Mouse (Mus musculus): ENCODE data around the gene Ddr2.

The Ddr2 gene

DNA sequence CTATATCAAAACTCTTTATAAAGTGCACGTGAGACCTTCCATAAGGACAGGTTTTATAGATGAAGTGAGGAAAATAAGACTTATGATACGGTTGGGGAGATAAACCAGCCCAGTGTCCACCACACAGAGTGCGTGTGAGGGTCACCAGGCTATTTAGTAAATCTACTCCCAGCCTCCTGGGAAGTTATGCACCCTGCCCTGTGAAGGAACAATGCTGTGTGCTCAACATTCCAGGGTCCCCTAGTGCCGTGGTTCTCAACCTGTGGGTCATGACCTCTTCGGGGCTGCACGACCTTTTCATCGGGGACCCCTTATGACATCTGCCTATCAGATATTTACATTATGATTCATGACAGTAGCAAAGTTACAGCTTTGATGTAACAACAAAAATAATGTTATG lies 162.3 kb downstream of the Ddr2 start:
- DNase-seq (ENCODE audit: low spot score), result no peak

- DNase-seq (ENCODE audit: low spot score), result no peak
Measured at GRCm38 (mm10) chr1:169947654-169948053, 162.9 kb downstream of the Ddr2 start.

DNA sequence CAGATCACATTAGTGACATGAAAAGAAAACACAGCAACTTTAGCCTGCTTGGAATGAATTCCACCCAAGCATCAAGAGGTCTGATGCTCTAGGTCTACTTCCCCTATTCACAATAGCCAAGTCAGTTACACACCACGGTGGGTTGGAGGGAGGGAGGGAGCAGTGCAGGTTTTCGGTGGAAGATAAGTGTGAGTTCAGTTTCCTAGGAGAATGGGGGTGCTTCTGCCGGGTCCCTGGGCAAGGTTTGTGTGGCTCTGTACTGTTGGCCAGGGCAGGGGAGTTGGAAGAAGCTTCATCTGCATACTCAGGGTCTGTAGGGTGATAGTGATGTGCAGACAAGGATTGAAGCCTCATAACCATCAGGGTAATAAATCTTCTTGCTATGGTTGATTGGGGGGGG lies 164.6 kb downstream of the Ddr2 start:
- no peak for DNase-seq (ENCODE audit: low spot score)

DNA sequence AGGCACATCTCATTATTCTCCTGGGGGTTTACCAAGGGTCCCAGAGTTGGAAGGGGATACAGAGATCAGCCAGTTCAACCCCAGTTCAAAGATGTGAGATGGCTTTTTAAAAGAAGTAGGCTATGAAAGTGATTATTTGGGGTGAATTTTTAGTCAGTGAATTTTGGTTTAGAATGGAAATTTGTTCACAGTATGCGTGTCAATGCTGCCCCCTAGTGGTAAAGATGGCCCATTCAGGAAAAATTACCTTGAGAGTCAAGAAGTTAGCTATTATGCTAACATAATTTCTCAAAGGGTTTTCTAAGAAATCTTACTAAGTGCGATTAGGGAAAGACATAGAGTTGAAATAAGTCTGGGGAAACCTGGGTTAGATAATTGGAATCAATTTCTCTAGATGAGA lies 171.2 kb downstream of the Ddr2 start:
- DNase-seq (ENCODE audit: low spot score), result peak; percentile 71

GRCm38 (mm10) chr1:169934005-169934725 lies 176.4 kb downstream of the Ddr2 start:
- DNase-seq (ENCODE audit: low spot score), result peak; percentile 40

DNA sequence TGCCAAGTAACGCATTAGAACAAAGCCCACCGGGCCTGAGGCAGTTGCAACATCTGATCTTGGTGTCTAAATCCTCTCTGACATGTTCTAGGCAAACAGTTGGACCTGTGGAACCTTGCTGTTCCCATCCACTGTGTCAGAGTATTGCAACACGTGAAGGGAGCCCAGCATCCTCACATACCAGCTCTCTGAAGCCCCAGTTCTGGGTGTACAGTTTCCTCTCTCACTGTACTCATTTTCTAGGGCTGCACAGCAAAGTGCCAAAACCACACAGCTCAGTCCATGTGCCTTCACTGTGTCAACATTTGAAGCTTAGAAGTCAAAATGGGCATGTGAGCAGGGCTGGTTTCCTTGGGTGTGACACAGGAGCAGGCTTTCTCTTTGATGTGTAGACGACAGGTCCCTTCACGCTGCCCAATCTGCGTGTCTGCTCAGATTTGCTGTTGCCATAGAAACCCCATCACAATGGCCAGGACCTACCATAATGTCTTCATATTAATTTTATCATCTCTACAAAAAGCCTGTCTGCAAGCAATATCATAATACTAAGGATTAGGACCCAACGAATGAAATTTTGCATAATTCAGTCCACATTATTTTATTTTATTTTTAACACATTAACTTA lies 178.3 kb downstream of the Ddr2 start:
- no peak for DNase-seq (ENCODE audit: low spot score)

DNA sequence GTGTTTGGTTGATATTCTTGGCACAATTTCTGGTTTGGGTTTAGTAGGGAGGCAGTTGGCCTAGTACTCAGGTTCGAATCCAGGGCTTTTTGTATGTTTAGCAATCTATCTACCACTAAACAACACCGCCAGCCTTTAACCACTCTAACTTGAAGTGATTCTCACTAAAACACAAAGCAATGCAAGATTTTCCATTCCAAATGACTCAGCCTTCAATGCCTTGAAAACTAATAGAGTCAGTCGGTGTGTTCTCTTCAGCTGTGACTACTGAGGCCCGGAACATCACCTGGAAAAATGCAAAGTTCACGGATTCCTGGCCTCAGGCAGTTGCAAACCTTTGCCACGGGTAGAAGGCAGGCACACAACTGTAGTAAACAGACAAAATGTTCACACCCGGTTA lies 178.9 kb downstream of the Ddr2 start:
- DNase-seq (ENCODE audit: low spot score), result no peak

DNA sequence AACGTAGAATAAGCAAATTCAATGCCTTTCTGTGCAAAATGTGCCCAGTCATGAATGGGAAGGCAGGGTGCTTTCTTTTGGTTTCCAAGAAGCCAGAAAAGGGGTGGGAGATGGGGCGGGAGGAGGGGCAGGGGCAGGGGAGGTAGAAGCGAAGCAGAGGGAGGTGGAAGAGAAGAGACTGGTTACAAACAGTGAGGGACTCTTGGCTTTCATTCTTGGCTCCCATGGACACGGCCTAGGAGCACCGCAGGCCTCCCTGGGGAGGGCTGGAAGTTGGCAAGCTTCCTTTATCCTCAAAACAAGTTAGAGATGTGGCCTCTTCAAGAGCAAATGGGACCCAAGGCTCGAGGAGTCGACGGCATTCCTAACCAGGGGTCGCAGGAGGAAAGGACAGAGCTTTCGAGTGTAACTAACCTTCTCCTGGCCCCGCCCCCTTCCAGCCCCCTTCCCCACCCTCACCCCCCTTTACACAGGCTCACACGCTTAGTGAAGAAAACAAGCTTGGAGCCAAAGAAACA lies 182.0 kb downstream of the Ddr2 start, which contains the start of gene Ccdc190:
TSS of gene Ccdc190 (plus strand) at position 195 of the 518 bp plus-strand sequence.
- DNase-seq (ENCODE audit: low spot score), result no peak

GRCm38 (mm10) chr1:169927753-169928369 lies 182.7 kb downstream of the Ddr2 start:
- no peak for DNase-seq (ENCODE audit: low spot score)

DNA sequence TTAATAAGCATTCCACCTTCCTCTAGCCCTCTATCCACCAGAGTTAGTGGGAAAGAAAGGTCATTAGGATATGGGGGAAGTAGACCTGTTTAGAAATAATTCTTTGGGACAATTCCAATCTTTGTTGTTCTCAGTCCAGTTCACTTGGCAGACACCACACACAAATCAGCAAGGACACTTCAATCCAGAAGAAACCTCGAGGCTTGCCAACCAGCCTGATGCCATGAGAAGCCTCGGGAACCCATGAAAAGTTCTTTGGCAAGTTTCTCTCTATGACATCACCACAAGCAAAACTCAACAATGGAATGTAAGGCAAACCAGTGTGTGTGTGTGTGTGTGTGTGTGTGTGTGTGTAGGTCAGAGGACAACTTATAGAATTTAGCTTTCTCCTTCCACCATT lies 186.0 kb downstream of the Ddr2 start:
- DNase-seq (ENCODE audit: low spot score), result no peak
